Mouse (Mus musculus): ENCODE measurements around the gene Glt6d1. TPM values are rescaled to one million over a fixed set of nuclear protein-coding genes. Genes with fewer than 3 reads are reported as not detected.
A peak's percentile ranks its signal among the peaks of the same experiment; 100 is the strongest.
"Not testable (repeated sequence)": the region's sequence is repeated elsewhere in the genome, so short reads cannot be mapped to it uniquely, and the experiment has no call there.

Gene Glt6d1
- not detected in 2 replicates for polyA plus RNA-seq (2011; ENCODE audit: insufficient read length, low read depth, missing spikeins)

DNA sequence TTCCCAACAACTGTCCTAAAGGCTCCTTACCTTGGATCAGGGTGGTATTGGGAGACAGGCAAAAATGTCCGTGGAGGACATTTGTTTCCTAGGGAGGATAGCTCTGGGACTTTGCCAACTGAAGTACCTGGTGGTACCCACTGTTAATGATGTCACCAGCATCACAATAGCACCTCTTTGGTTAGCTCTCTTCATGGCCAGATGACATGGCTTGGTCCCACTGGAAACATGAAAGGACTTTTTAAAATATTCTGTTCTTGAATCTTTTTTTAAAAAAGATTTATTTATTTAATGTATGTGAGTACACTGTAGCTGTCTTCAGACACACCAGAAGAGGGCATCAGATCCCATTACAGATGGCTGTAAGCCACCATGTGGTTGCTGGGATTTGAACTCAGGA lies at the start of gene Glt6d1:
TSS of gene Glt6d1 (minus strand) at position 101 of the 400 bp plus-strand sequence.
- H3K4me1 ChIP-seq (ENCODE audit: control insufficient read depth, insufficient read depth, low read length): not testable (repeated sequence)

DNA sequence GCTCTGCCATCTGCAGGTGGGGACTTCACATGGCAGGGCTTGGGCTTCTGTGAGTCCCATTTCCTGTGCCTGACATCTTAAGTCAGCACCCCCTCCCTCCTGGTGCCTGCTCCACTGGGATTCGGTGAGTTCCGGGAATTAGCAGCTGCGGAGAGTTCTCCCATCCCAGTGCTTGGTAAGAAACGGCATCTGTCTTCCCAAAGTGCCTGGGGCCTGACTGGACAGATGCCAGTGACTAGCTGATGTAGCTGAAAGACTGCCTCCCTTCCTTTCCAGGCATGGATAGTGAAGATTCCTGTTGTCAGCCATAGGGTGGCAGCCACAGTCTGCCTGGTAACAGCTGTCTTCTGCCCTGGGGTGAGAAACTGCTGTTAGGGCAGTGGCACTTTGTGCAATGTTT lies 49.8 kb upstream of the Glt6d1 start:
- no peaks in the 10 kb centered on the region for H3K4me1 ChIP-seq (ENCODE audit: control insufficient read depth, insufficient read depth, low read length)
- no peak overlapping the region for H3K4me3 ChIP-seq (ENCODE audit: insufficient read depth, low read length)
- TF ChIP-seq POLR2A (IDR thresholded peaks at IDR 0.05; ENCODE audit: low read depth, low read length) (no peak), CTCF (IDR thresholded peaks at IDR 0.05; ENCODE audit: borderline replicate concordance, insufficient read depth, low read length) (no peak)
- H3K27ac ChIP-seq (ENCODE audit: insufficient read depth, low read length): no peak overlapping the region

More for the DNA sequence above, at the start of gene Glt6d1:
- H3K4me3 ChIP-seq (ENCODE audit: insufficient read depth, low read length); H3K27ac ChIP-seq (ENCODE audit: insufficient read depth, low read length): not testable (repeated sequence)

DNA sequence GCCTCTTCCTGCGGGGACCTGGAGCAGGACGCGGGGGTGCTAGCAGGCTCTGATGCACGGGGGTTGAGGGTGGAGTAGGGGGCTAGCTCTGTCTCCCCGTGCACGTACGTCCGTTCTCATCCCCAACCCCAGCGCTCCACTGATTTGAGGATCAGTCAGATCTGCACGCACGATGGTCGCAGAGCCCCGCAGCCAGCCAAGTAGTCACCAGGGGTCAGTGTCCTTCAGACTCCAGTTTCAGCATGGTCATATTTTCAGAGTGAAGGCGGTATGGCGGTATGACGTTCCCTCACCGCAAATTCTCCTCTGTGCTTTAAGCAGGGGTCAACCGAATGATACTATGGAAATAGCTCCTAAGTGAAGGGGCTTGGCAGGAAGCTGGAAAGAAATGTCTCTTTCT lies 48.6 kb upstream of the Glt6d1 start:
- no peak overlapping the region for H3K27ac ChIP-seq (ENCODE audit: insufficient read depth, low read length)
- H3K4me1 ChIP-seq (ENCODE audit: control insufficient read depth, insufficient read depth, low read length): no peaks in the 10 kb centered on the region
- no peak overlapping the region for H3K4me3 ChIP-seq (ENCODE audit: insufficient read depth, low read length)
- TF ChIP-seq POLR2A (IDR thresholded peaks at IDR 0.05; ENCODE audit: low read depth, low read length) (no peak), CTCF (IDR thresholded peaks at IDR 0.05; ENCODE audit: borderline replicate concordance, insufficient read depth, low read length) (no peak)

DNA sequence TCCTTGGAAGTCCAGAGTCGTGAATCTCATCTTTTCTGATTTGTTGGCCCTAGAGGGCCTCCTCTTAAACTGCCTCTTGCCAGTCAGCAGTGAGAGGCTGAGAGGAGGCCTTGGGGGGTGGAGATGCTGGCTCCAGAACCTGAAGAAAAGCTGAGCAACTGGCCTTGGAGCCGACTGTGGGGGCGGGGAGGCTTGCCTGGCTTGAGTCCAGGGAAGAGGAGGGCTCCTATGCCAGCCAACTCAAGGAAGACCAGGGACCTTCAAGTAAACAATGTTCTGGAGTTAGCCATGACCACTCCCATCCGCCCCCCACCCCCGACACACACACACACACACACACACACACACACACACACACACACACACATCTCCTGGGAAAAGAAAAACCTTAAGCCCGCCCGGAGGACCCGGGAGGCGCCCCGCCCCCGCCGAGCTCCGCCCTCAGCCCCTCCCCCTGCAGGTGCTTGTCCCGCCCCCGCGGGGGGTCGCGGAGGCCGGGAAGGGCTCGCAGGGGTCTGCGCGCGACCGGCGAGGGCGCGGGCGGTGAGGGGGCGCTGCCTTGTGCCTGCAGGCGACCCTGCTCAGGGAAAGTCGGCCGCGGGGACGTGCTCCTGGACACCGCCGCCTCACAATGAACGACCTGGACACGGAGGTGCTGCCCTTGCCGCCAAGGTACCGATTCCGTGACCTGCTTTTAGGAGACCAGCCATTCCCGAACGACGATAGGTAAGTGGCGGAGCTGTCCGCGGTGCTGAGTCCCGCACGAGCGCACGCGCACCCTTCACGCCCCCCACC lies 47.9 kb upstream of the Glt6d1 start, which contains the start of gene Kcnt1:
TSS of gene Kcnt1 (plus strand) at position 398 of the 795 bp plus-strand sequence.
- no peak for TF ChIP-seq POLR2A (IDR thresholded peaks at IDR 0.05; ENCODE audit: low read depth, low read length)
- no peak for TF ChIP-seq CTCF (IDR thresholded peaks at IDR 0.05; ENCODE audit: borderline replicate concordance, insufficient read depth, low read length)
- H3K4me1 ChIP-seq (ENCODE audit: control insufficient read depth, insufficient read depth, low read length): no peaks in the 10 kb centered on the region
- no peak within 1 kb of the TSS for H3K4me3 ChIP-seq (ENCODE audit: insufficient read depth, low read length)

DNA sequence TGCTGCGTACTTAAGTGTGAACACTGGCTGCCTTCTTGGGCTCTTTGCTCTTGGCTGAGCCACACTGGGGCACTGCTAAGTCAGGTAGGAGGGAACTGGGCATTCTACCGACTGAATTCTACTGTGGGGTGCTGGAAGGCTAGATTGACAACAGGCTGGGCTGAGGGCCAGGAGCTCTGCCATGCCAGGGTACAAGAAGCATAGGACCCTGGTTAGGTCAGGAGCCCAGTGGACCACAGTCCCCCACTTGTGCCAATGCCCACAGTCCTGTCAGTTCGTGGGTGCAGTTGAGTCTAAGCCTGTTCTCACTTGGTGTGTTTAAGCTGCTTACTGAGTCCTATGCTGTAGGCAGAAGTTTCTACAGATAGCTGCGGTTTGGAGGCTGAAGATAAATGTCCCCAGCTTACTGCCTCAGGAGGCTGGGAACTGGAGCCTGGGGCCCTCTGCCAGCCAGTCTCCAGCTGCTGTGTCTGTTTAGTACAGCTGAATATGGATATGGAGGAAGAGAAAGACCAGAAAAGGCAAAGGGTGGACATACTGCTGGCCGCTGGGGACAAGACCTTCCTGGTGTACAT lies 47.1 kb upstream of the Glt6d1 start:
- TF ChIP-seq POLR2A (IDR thresholded peaks at IDR 0.05; ENCODE audit: low read depth, low read length) (no peak), CTCF (IDR thresholded peaks at IDR 0.05; ENCODE audit: borderline replicate concordance, insufficient read depth, low read length) (no peak)
- Histone ChIP-seq H3K4me1 (ENCODE audit: control insufficient read depth, insufficient read depth, low read length) (no peaks in the 10 kb centered on the region), H3K27ac (ENCODE audit: insufficient read depth, low read length) (no peak overlapping the region), H3K4me3 (ENCODE audit: insufficient read depth, low read length) (no peak overlapping the region)

More for the DNA sequence above, 47.9 kb upstream of the Glt6d1 start, which contains the start of gene Kcnt1:
- no peak within 1 kb of the TSS for H3K27ac ChIP-seq (ENCODE audit: insufficient read depth, low read length)

DNA sequence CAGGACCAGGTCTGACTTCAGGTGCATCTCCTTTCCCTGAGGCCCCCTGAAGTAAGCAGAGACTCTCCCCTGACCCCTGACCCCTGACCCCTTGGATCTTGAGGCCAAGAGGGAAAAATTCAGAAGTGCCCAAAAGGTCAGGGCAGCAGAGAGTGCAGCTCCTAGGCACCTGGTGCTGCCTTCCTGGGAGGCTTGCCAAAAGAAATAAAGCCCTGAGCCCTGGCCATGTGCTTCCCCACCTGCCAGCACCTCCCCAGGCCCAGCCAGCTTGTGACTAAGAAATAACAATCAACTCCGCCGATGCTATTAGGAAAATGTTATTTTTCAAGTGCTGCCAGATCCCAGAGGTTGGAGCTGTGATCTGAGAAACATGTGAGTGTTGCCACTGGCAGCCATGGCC lies 46.4 kb upstream of the Glt6d1 start:
- H3K4me3 ChIP-seq (ENCODE audit: insufficient read depth, low read length): no peak overlapping the region
- H3K27ac ChIP-seq (ENCODE audit: insufficient read depth, low read length): no peak overlapping the region
- TF ChIP-seq CTCF (IDR thresholded peaks at IDR 0.05; ENCODE audit: borderline replicate concordance, insufficient read depth, low read length): no peak
- no peak for TF ChIP-seq POLR2A (IDR thresholded peaks at IDR 0.05; ENCODE audit: low read depth, low read length)
- no peaks in the 10 kb centered on the region for H3K4me1 ChIP-seq (ENCODE audit: control insufficient read depth, insufficient read depth, low read length)

DNA sequence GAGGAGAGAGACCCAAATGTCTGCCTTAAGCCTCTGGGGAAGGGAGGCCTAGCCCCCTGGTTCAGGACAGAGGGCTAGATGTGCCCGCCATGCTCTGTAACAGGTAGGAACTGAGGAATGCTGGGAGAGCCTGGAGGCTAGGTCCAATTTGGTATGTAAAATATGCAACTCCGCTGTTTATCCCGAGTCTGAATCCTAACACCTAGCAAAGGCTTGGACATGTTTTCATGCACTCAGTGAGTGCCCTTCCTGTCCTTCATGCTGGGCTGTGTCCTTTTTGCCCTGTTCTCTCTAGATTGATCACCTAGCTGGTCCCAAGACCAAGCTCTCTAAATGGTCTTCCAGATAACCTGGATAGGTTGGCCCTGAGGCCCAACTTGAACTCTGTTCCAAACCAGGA lies 44.2 kb upstream of the Glt6d1 start:
- H3K27ac ChIP-seq (ENCODE audit: insufficient read depth, low read length): no peak overlapping the region
- no peaks in the 10 kb centered on the region for H3K4me1 ChIP-seq (ENCODE audit: control insufficient read depth, insufficient read depth, low read length)
- TF ChIP-seq CTCF (IDR thresholded peaks at IDR 0.05; ENCODE audit: borderline replicate concordance, insufficient read depth, low read length) (no peak), POLR2A (IDR thresholded peaks at IDR 0.05; ENCODE audit: low read depth, low read length) (no peak)
- no peak overlapping the region for H3K4me3 ChIP-seq (ENCODE audit: insufficient read depth, low read length)

DNA sequence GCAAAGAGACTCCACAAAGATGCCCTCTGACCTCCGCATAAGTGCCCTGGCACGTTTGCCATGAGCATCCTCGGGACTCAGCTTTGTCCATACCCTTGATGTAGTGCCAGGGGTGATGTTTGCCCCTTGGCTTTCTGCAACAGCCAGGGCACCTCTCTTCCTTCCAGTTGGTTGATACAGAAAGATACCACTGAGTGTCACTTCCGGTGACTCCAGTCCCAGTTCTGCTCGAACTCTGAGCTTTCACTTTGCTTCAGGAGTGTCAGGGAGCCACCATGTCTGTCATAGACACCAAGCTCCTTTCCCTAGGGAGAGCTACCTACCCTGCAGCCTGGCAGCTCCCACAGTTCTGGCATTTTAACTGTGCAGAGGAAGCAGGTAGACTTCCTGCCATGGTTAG lies 38.4 kb upstream of the Glt6d1 start:
- Histone ChIP-seq H3K27ac (ENCODE audit: insufficient read depth, low read length) (no peak overlapping the region), H3K4me1 (ENCODE audit: control insufficient read depth, insufficient read depth, low read length) (no peaks in the 10 kb centered on the region), H3K4me3 (ENCODE audit: insufficient read depth, low read length) (no peak overlapping the region)
- TF ChIP-seq CTCF (IDR thresholded peaks at IDR 0.05; ENCODE audit: borderline replicate concordance, insufficient read depth, low read length): no peak
- TF ChIP-seq POLR2A (IDR thresholded peaks at IDR 0.05; ENCODE audit: low read depth, low read length): no peak

DNA sequence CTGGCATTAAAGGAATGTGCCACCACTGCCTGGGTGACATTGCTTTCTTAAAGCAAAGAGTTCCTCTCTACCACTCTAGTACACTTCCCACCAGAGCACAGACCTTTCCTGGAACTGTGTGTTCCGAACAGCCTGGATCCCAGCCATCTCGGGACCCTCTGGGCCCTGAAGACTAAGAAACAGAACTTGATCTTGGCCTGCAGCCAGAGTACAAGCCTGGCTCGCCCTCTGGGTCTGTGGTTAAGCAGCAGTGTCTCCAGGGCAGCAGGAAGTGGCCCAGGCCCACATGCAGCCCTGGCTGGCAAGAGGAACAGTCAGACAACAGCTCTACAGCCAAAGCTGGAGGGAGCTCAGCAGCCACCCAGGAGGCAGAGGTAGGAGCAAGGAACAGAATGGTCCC lies 37.0 kb upstream of the Glt6d1 start:
- Histone ChIP-seq H3K4me1 (ENCODE audit: control insufficient read depth, insufficient read depth, low read length) (no peaks in the 10 kb centered on the region), H3K27ac (ENCODE audit: insufficient read depth, low read length) (no peak overlapping the region), H3K4me3 (ENCODE audit: insufficient read depth, low read length) (no peak overlapping the region)
- TF ChIP-seq POLR2A (IDR thresholded peaks at IDR 0.05; ENCODE audit: low read depth, low read length) (no peak), CTCF (IDR thresholded peaks at IDR 0.05; ENCODE audit: borderline replicate concordance, insufficient read depth, low read length) (no peak)

DNA sequence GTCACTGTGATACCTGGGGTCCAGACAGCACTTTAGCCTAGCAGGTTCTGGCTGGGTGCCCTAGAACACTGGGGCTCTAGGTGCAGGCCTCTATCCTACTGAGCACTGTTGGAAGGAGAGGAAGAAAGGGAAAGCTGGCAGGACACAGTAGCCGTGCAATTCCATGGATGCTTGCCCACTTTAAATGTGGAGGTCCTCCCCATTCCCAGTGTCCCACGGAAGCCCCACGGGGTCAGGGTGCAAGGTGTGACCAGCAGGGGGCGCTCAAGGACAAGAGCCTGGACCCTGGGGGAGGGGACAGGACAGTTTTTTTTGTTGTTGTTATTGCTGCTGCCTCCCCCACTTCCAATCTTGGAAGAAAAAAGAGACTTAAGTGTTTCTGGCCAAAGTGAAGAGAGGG lies 34.7 kb upstream of the Glt6d1 start:
- Histone ChIP-seq H3K4me1 (ENCODE audit: control insufficient read depth, insufficient read depth, low read length) (no peaks in the 10 kb centered on the region), H3K4me3 (ENCODE audit: insufficient read depth, low read length) (no peak overlapping the region), H3K27ac (ENCODE audit: insufficient read depth, low read length) (no peak overlapping the region)
- TF ChIP-seq CTCF (IDR thresholded peaks at IDR 0.05; ENCODE audit: borderline replicate concordance, insufficient read depth, low read length) (peak; percentile 31; the same call in 1 of the 2 replicates), POLR2A (IDR thresholded peaks at IDR 0.05; ENCODE audit: low read depth, low read length) (no peak)
